Mouse (Mus musculus) CH12.LX (cell line): ENCODE measurements at regions not wholly inside any gene's neighbourhood (a gene's known extent, or its start where the extent isn't known, plus 50 kb on each side); places are given as distances from the start of the nearest gene placed in this dataset.

ENCODE experiments used
- DNase-seq: peaks from one replicate; pipeline ENCODE4 v3.0.0-alpha.2; 2013; ENCODE audit errors: extremely low read depth
- H3K27ac ChIP-seq: 2 replicates; pipeline ENCODE4 v1.5.1; 2012; ENCODE audit warnings: low read depth, mild to moderate bottlenecking, control low read depth, moderate library complexity; ENCODE audit not compliant: insufficient read depth
- H3K27me3 ChIP-seq: replicated peaks from 2 replicates; pipeline ENCODE3; 2012; ENCODE audit warnings: inconsistent platforms
- H3K36me3 ChIP-seq, 2 experiments: replicated peaks in 1 of 2; 2 replicates each; pipeline versions ENCODE3 to v1.6.1; 2012; ENCODE audit warnings: inconsistent platforms in 1 of 2, low read length in 1 of 2, mild to moderate bottlenecking in 1 of 2, mixed read lengths in 1 of 2, moderate library complexity in 1 of 2; ENCODE audit not compliant: control insufficient read depth in 1 of 2, insufficient read depth in 1 of 2
- H3K4me1 ChIP-seq, 2 experiments: 2 replicates each; pipeline ENCODE4 v1.6.1; 2012; ENCODE audit warnings: inconsistent platforms in 1 of 2, moderate library complexity in 1 of 2; ENCODE audit not compliant: insufficient read depth in 2 of 2, control insufficient read depth in 1 of 2
- H3K4me2 ChIP-seq: 2 replicates; pipeline ENCODE4 v1.6.1; 2012; ENCODE audit warnings: low read depth, mild to moderate bottlenecking, control low read depth; ENCODE audit not compliant: poor library complexity, insufficient read depth, severe bottlenecking
- H3K4me3 ChIP-seq, 3 experiments: fragments of 150-350 bp in 1 of 3; sonication (generic) in 1 of 3; replicated peaks in 1 of 3; 2 replicates each; pipeline versions ENCODE3 to v1.5.1; 2011 to 2012; ENCODE audit warnings: low read depth in 2 of 3, low read length in 2 of 3, mild to moderate bottlenecking in 2 of 3, moderate library complexity in 2 of 3, control low read depth in 1 of 3, improper control_type of control experiment in 1 of 3, inconsistent platforms in 1 of 3, mixed read lengths in 1 of 3; ENCODE audit not compliant: poor library complexity in 1 of 3
- H3K79me2 ChIP-seq: replicated peaks from 2 replicates; pipeline ENCODE4 v1.6.1; 2012; ENCODE audit warnings: mild to moderate bottlenecking, moderate library complexity; ENCODE audit not compliant: control insufficient read depth, poor library complexity, insufficient read depth, severe bottlenecking; ENCODE audit errors: extremely low read depth
- H3K9ac ChIP-seq: 2 replicates; pipeline ENCODE4 v1.6.1; 2012; ENCODE audit warnings: low read depth, mild to moderate bottlenecking, control low read depth, moderate library complexity; ENCODE audit not compliant: insufficient read depth
- H3K9me3 ChIP-seq: replicated peaks from 2 replicates; pipeline ENCODE3; 2012; ENCODE audit warnings: low read length, inconsistent platforms, mixed read lengths
- BHLHE40 ChIP-seq: IDR thresholded peaks from 2 replicates; pipeline ENCODE4 v1.6.1; 2011; ENCODE audit warnings: mild to moderate bottlenecking, low read depth, low read length, improper control_type of control experiment
- CHD2 ChIP-seq: IDR thresholded peaks from 2 replicates; pipeline ENCODE4 v1.6.1; 2011; ENCODE audit warnings: low read length, improper control_type of control experiment
- CTCF ChIP-seq, 2 experiments: IDR thresholded peaks in 1 of 2; conservative IDR thresholded peaks in 1 of 2; 2 replicates each; pipeline ENCODE4 v1.5.1; 2011 to 2012; ENCODE audit warnings: low read depth in 2 of 2, low read length in 2 of 2, improper control_type of control experiment in 1 of 2, inconsistent platforms in 1 of 2, mild to moderate bottlenecking in 1 of 2, moderate library complexity in 1 of 2
- E2F4 ChIP-seq: IDR thresholded peaks from 2 replicates; pipeline ENCODE4 v1.6.1; 2011; ENCODE audit warnings: low read depth, low read length, improper control_type of control experiment; ENCODE audit not compliant: insufficient replicate concordance
- ELF1 ChIP-seq: IDR thresholded peaks from 2 replicates; pipeline ENCODE4 v1.6.1; 2014; ENCODE audit warnings: low read depth, mild to moderate bottlenecking, inconsistent platforms, low read length, improper control_type of control experiment
- ETS1 ChIP-seq: conservative IDR thresholded peaks from 2 replicates; pipeline ENCODE4 v1.6.1; 2012; ENCODE audit warnings: low read depth, mild to moderate bottlenecking, inconsistent platforms, low read length, improper control_type of control experiment, moderate library complexity
- IRF4 ChIP-seq: IDR thresholded peaks from 2 replicates; pipeline ENCODE4 v1.6.1; 2014; ENCODE audit warnings: low read depth, mild to moderate bottlenecking, inconsistent platforms, low read length, improper control_type of control experiment
- KAT2A ChIP-seq: IDR thresholded peaks from 2 replicates; pipeline ENCODE4 v1.6.1; 2012; ENCODE audit warnings: low read length, improper control_type of control experiment, inconsistent platforms; ENCODE audit not compliant: insufficient replicate concordance
- MAFK ChIP-seq: IDR thresholded peaks from 2 replicates; pipeline ENCODE4 v1.6.1; 2011; ENCODE audit warnings: low read length, improper control_type of control experiment; ENCODE audit not compliant: insufficient replicate concordance
- MAX ChIP-seq: IDR thresholded peaks from 2 replicates; pipeline ENCODE4 v1.6.1; 2011; ENCODE audit warnings: low read length, improper control_type of control experiment
- MXI1 ChIP-seq: IDR thresholded peaks from 2 replicates; pipeline ENCODE4 v1.6.1; 2011; ENCODE audit warnings: mild to moderate bottlenecking, low read depth, low read length, improper control_type of control experiment
- MYC ChIP-seq: IDR thresholded peaks from 2 replicates; pipeline ENCODE4 v1.6.1; 2011; ENCODE audit warnings: low read depth, mild to moderate bottlenecking, improper control_type of control experiment, low read length
- NELFE ChIP-seq: IDR thresholded peaks from 2 replicates; pipeline ENCODE4 v1.6.1; 2011; ENCODE audit warnings: low read depth, low read length, improper control_type of control experiment
- NRF1 ChIP-seq: IDR thresholded peaks from 2 replicates; pipeline ENCODE4 v1.6.1; 2014; ENCODE audit warnings: low read depth, mild to moderate bottlenecking, inconsistent platforms, low read length, improper control_type of control experiment, moderate library complexity
- PAX5 ChIP-seq: IDR thresholded peaks from 2 replicates; pipeline ENCODE4 v1.6.1; 2012; ENCODE audit warnings: low read length, inconsistent platforms, mixed read lengths
- POLR2A ChIP-seq: IDR thresholded peaks from 2 replicates; pipeline ENCODE4 v1.6.1; 2011; ENCODE audit warnings: low read depth, mild to moderate bottlenecking, improper control_type of control experiment, low read length
- POLR2AphosphoS2 ChIP-seq: IDR thresholded peaks from 2 replicates; pipeline ENCODE4 v1.6.1; 2011; ENCODE audit warnings: low read depth, low read length, improper control_type of control experiment
- RCOR1 ChIP-seq: conservative IDR thresholded peaks from 2 replicates; pipeline ENCODE4 v1.6.1; 2012; ENCODE audit warnings: low read depth, mild to moderate bottlenecking, inconsistent platforms, low read length, improper control_type of control experiment
- TCF12 ChIP-seq: IDR thresholded peaks from 2 replicates; pipeline ENCODE4 v1.6.1; 2014; ENCODE audit warnings: low read depth, mild to moderate bottlenecking, inconsistent platforms, low read length, improper control_type of control experiment
- UBTF ChIP-seq: IDR thresholded peaks from 2 replicates; pipeline ENCODE4 v1.6.1; 2012; ENCODE audit warnings: low read depth, mild to moderate bottlenecking, inconsistent platforms, low read length, improper control_type of control experiment, moderate library complexity
- USF1 ChIP-seq: IDR thresholded peaks from 2 replicates; pipeline ENCODE4 v1.6.1; 2014; ENCODE audit warnings: low read depth, mild to moderate bottlenecking, inconsistent platforms, low read length, improper control_type of control experiment
- USF2 ChIP-seq: conservative IDR thresholded peaks from 2 replicates; pipeline ENCODE4 v1.6.1; 2011; ENCODE audit warnings: low read depth, low read length, improper control_type of control experiment
- ZNF384 ChIP-seq: IDR thresholded peaks from 2 replicates; pipeline ENCODE4 v1.6.1; 2012; ENCODE audit warnings: low read depth, low read length, improper control_type of control experiment, inconsistent platforms
- dilution Hi-C: fragments of 300-500 bp; cut with MboI; formaldehyde crosslinking; loops from 2 replicates; pipeline ENCODE4 v1.14.3; 2020; ENCODE audit warnings: low sequenced_read_pairs; ENCODE audit not compliant: extremely low pct_unique_long_range_greater_than_20kb, extremely low pct_ligation_motif_present
- in situ Hi-C: fragments of 300-500 bp; cut with MboI; formaldehyde crosslinking; loops from 3 replicates; pipeline ENCODE4 v1.14.3; 2019; ENCODE audit warnings: low sequenced_read_pairs, low pct_ligation_motif_present, low pct_unique_long_range_greater_than_20kb, mixed read lengths

DNA sequence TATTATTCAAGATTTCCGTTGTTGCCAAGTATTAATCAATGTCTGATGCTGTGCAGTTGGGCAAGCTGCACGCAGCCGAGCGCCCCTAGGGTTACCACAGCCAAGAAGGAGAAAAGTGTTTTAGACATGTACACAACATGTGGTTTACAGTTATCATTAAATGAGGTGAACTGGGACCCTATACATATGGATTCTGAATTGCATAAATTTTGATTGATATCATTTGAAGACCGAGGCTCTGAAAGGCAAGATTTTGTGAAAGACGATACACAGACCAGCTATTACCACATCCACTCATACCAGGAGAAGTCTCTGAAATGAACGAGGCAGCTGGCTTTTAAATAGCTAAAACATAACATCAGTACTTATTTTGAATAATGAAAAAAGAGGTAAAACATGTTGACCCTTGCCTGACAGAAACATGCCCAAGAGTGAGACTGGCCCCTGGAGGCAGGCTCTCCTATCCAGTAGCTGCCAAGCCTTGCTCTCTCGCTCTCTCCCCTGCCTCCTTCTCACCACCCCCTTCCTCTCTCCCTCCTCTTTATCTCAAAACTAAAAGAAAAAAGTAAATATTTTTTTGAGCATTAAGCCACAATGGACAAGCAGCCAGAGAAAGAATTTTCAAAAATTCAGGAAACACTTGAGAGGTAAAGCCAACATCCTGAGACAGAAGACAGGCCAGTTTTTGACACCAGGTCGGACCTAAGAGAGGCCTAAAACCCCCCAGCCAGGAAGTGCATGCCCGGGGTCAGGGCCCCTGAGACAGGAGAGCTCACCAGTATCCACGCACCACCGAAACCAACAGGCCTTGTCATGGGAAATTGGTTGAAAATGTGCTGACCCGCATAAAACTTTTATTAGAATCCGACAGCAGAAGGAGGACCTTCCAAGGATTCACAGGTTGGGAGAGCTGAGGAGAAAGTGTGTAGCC lies 342.9 kb upstream of the Mki67 start:
- dilution Hi-C loops: no loop called here
- TF ChIP-seq MAX (no peak), CTCF (conservative IDR thresholded peaks at IDR 0.05 in 1 of 2, IDR thresholded peaks at IDR 0.05 in 1 of 2; ENCODE audit: low read depth in 2 of 2, low read length in 2 of 2) (no peak), IRF4 (no peak)

DNA sequence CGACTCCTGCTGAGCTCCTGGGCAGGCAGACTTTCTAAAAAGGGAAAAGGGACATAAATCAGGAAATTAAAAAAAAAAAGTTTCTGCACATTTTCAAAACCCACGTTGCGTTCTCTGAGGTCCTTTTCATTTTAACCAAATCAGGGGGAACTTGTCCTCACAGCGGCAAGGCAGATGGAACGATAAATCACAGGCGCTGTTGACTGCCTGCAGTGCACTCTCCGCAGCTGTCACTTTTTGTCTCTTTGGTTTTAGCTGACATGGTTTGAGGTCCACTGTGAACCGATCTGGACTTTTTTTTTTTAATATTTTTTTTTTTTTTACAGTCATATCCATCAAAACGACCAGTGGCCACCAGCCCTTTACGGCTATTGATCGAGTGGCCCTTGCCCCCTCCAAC lies 343.7 kb upstream of the Mki67 start:
- TF ChIP-seq POLR2AphosphoS2 (no peak), PAX5 (no peak), CHD2 (no peak), NRF1 (no peak), POLR2A (no peak), ETS1 (no peak), KAT2A (no peak), BHLHE40 (no peak), ELF1 (no peak), MYC (no peak), MXI1 (no peak), USF1 (no peak), RCOR1 (no peak), MAFK (no peak), ZNF384 (no peak), NELFE (no peak), E2F4 (no peak), TCF12 (no peak), USF2 (no peak), UBTF (no peak)
- Histone ChIP-seq H3K27ac (no peak overlapping the region), H3K27me3 (peaks cover 71% of the 10 kb centered on the region), H3K36me3 (no peaks in the 10 kb centered on the region), H3K79me2 (no peaks in the 10 kb centered on the region), H3K9ac (no peak overlapping the region), H3K4me1 (no peaks in the 10 kb centered on the region), H3K4me2 (no peak overlapping the region), H3K9me3 (no peaks in the 10 kb centered on the region), H3K4me3 (no peak overlapping the region)
- dilution Hi-C loops (no loop called here), in situ Hi-C loops (no loop called here)
- no peak for DNase-seq

More for the DNA sequence above, 342.9 kb upstream of the Mki67 start:
- Histone ChIP-seq H3K36me3 (no peaks in the 10 kb centered on the region), H3K9ac (no peak overlapping the region), H3K27ac (no peak overlapping the region), H3K4me2 (no peak overlapping the region), H3K4me3 (no peak overlapping the region), H3K79me2 (no peaks in the 10 kb centered on the region), H3K27me3 (peaks cover 71% of the 10 kb centered on the region), H3K4me1 (no peaks in the 10 kb centered on the region), H3K9me3 (no peaks in the 10 kb centered on the region)
- in situ Hi-C loops: no loop called here
- DNase-seq: no peak
